Mouse (Mus musculus) liver, adult 2 months (tissue): Measurements from ENCODE around the gene Jak3.

Experiments used
- CTCF ChIP-seq: fragments of 200-500 bp; IDR thresholded peaks from 2 replicates; pipeline ENCODE4 v1.5.1; 2011; ENCODE audit warnings: low read depth, low read length, control low read depth
- POLR2A ChIP-seq: fragments of 200-500 bp; IDR thresholded peaks from 2 replicates; pipeline ENCODE4 v1.6.1; 2011; ENCODE audit warnings: low read length, control low read depth; ENCODE audit not compliant: insufficient read depth; ENCODE audit errors: extremely low read depth

GRCm38 (mm10) chr8:71637149-71638095 lies 38.7 kb upstream of the Jak3 start:
- TF ChIP-seq CTCF = no peak
- TF ChIP-seq POLR2A = no peak
